Mouse (Mus musculus): ENCODE measurements at regions not wholly inside any gene's neighbourhood (a gene's known extent, or its start where the extent isn't known, plus 50 kb on each side); places are given as distances from the start of the nearest gene placed in this dataset.

GRCm38 (mm10) chr10:98324591-98324990 lies 589.6 kb upstream of the Atp2b1 start:
- Histone ChIP-seq H3K36me3 (no peaks in the 10 kb centered on the region), H3K9ac (no peak overlapping the region), H3K4me1 (no peaks in the 10 kb centered on the region), H3K27me3 (replicated peaks) (no peaks in the 10 kb centered on the region), H3K27ac (no peak overlapping the region), H3K4me3 (no peak overlapping the region), H3K4me2 (no peak overlapping the region), H3K9me3 (replicated peaks) (no peaks in the 10 kb centered on the region)
- no peak for ATAC-seq

GRCm38 (mm10) chr10:98325720-98326119 lies 588.5 kb upstream of the Atp2b1 start:
- ATAC-seq: no peak
- Histone ChIP-seq H3K27me3 (replicated peaks) (no peaks in the 10 kb centered on the region), H3K4me2 (no peak overlapping the region), H3K9ac (no peak overlapping the region), H3K4me1 (no peaks in the 10 kb centered on the region), H3K27ac (no peak overlapping the region), H3K36me3 (no peaks in the 10 kb centered on the region), H3K9me3 (replicated peaks) (no peaks in the 10 kb centered on the region), H3K4me3 (no peak overlapping the region)
- 63% methylated on average over 5 of the region's 5 CpGs for WGBS (ENCODE audit: insufficient replicate concordance)

DNA sequence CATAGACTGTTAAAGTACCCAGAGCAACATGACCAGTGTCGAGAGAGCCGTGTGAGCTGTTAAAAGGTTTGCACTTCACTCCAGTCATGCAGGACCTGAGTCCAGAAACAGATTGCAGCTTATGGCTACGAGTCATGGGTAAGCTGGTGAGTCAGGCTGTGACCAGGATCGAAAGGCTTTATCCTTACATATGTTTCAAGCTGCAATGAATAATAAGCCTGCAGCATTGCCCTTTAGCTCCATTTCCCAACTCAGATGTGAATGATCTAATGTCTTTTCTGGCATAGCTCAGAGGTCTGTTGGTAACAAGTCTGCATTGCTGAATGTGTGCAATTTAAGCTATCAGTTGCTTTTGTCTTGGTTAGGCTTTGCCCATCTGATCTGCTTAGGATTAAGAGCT lies 581.5 kb upstream of the Atp2b1 start:
- Histone ChIP-seq H3K27ac (no peak overlapping the region), H3K4me3 (no peak overlapping the region), H3K4me1 (no peaks in the 10 kb centered on the region), H3K9ac (no peak overlapping the region), H3K9me3 (replicated peaks) (no peaks in the 10 kb centered on the region), H3K4me2 (no peak overlapping the region), H3K36me3 (no peaks in the 10 kb centered on the region), H3K27me3 (replicated peaks) (no peaks in the 10 kb centered on the region)
- 60% methylated on average over 4 of the region's 4 CpGs for WGBS (ENCODE audit: insufficient replicate concordance)
- ATAC-seq: no peak

- 61% methylated on average over 6 of the region's 6 CpGs for WGBS (ENCODE audit: insufficient replicate concordance)
Measured at GRCm38 (mm10) chr10:98333411-98334067, 580.7 kb upstream of the Atp2b1 start.

DNA sequence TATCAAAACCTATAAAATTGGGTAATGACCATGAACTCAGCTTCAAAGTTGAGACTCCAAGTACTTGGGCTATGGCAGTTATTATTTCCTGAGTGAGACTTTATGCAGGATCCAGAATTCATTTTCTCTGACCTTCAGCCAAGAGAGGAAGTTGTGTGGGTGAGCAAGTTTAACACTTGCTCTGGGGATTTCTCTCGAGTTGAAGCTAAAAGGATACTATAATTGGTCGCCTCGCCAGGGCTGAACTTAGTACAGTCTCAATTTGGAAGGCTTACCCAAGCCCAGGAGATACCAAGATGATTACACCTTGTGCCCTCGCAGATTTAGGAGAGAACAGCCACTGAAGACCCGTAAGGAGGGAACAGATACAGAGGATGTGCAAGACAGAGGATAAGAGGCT lies 570.4 kb upstream of the Atp2b1 start:
- WGBS (ENCODE audit: insufficient replicate concordance): 62% methylated on average over 5 of the region's 5 CpGs

More at GRCm38 (mm10) chr10:98333411-98334067, 580.7 kb upstream of the Atp2b1 start:
- Histone ChIP-seq H3K4me3 (no peak overlapping the region), H3K27ac (no peak overlapping the region), H3K9ac (no peak overlapping the region), H3K9me3 (replicated peaks) (no peaks in the 10 kb centered on the region), H3K4me1 (no peaks in the 10 kb centered on the region), H3K27me3 (replicated peaks) (no peaks in the 10 kb centered on the region), H3K4me2 (no peak overlapping the region), H3K36me3 (no peaks in the 10 kb centered on the region)
- no peak for ATAC-seq

GRCm38 (mm10) chr10:98349466-98349865 lies 564.7 kb upstream of the Atp2b1 start:
- 69% methylated on average over 5 of the region's 5 CpGs for WGBS (ENCODE audit: insufficient replicate concordance)
- H3K4me2 ChIP-seq: no peak overlapping the region
- H3K36me3 ChIP-seq: no peaks in the 10 kb centered on the region
- H3K9ac ChIP-seq: no peak overlapping the region
- no peak overlapping the region for H3K27ac ChIP-seq
- no peak for ATAC-seq
- H3K4me1 ChIP-seq: no peaks in the 10 kb centered on the region
- H3K4me3 ChIP-seq: no peak overlapping the region
- H3K9me3 ChIP-seq (replicated peaks): no peaks in the 10 kb centered on the region
- no peaks in the 10 kb centered on the region for H3K27me3 ChIP-seq (replicated peaks)

More for the DNA sequence above, 570.4 kb upstream of the Atp2b1 start:
- Histone ChIP-seq H3K4me2 (no peak overlapping the region), H3K4me3 (no peak overlapping the region), H3K36me3 (no peaks in the 10 kb centered on the region), H3K27ac (no peak overlapping the region), H3K9ac (no peak overlapping the region), H3K9me3 (replicated peaks) (no peaks in the 10 kb centered on the region), H3K27me3 (replicated peaks) (no peaks in the 10 kb centered on the region), H3K4me1 (no peaks in the 10 kb centered on the region)
- ATAC-seq: no peak

- Histone ChIP-seq H3K9ac (no peak overlapping the region), H3K27me3 (replicated peaks) (no peaks in the 10 kb centered on the region), H3K9me3 (replicated peaks) (no peaks in the 10 kb centered on the region), H3K4me3 (no peak overlapping the region), H3K27ac (no peak overlapping the region), H3K4me2 (no peak overlapping the region), H3K36me3 (no peaks in the 10 kb centered on the region), H3K4me1 (no peaks in the 10 kb centered on the region)
- no peak for ATAC-seq
- 72% methylated on average over 6 of the region's 6 CpGs for WGBS (ENCODE audit: insufficient replicate concordance)
Measured at GRCm38 (mm10) chr10:98350318-98350926, 563.8 kb upstream of the Atp2b1 start.

- ATAC-seq: no peak
Measured at GRCm38 (mm10) chr10:98352061-98352460, 562.1 kb upstream of the Atp2b1 start.

GRCm38 (mm10) chr10:98354486-98354885 lies 559.7 kb upstream of the Atp2b1 start:
- ATAC-seq: no peak
- no peak overlapping the region for H3K9ac ChIP-seq
- 78% methylated on average over 2 of the region's 2 CpGs for whole genome bisulfite sequencing (ENCODE audit: insufficient replicate concordance)
- no peak overlapping the region for H3K4me2 ChIP-seq
- H3K36me3 ChIP-seq: no peaks in the 10 kb centered on the region
- no peaks in the 10 kb centered on the region for H3K27me3 ChIP-seq (replicated peaks)
- no peak overlapping the region for H3K27ac ChIP-seq
- H3K4me3 ChIP-seq: no peak overlapping the region
- no peaks in the 10 kb centered on the region for H3K9me3 ChIP-seq (replicated peaks)
- H3K4me1 ChIP-seq: no peaks in the 10 kb centered on the region

More at GRCm38 (mm10) chr10:98352061-98352460, 562.1 kb upstream of the Atp2b1 start:
- Histone ChIP-seq H3K27me3 (replicated peaks) (no peaks in the 10 kb centered on the region), H3K36me3 (no peaks in the 10 kb centered on the region), H3K4me2 (no peak overlapping the region), H3K4me1 (no peaks in the 10 kb centered on the region), H3K9ac (no peak overlapping the region), H3K27ac (no peak overlapping the region), H3K4me3 (no peak overlapping the region), H3K9me3 (replicated peaks) (no peaks in the 10 kb centered on the region)
- WGBS (ENCODE audit: insufficient replicate concordance): 67% methylated on average over 2 of the region's 2 CpGs

GRCm38 (mm10) chr10:98364604-98365003 lies 549.6 kb upstream of the Atp2b1 start:
- no peaks in the 10 kb centered on the region for H3K4me1 ChIP-seq
- no peaks in the 10 kb centered on the region for H3K36me3 ChIP-seq
- no peaks in the 10 kb centered on the region for H3K9me3 ChIP-seq (replicated peaks)
- H3K27me3 ChIP-seq (replicated peaks): no peaks in the 10 kb centered on the region
- no peak overlapping the region for H3K9ac ChIP-seq
- no peak overlapping the region for H3K4me2 ChIP-seq
- 37% methylated on average over 2 of the region's 2 CpGs for WGBS (ENCODE audit: insufficient replicate concordance)
- no peak for ATAC-seq
- no peak overlapping the region for H3K4me3 ChIP-seq
- no peak overlapping the region for H3K27ac ChIP-seq

DNA sequence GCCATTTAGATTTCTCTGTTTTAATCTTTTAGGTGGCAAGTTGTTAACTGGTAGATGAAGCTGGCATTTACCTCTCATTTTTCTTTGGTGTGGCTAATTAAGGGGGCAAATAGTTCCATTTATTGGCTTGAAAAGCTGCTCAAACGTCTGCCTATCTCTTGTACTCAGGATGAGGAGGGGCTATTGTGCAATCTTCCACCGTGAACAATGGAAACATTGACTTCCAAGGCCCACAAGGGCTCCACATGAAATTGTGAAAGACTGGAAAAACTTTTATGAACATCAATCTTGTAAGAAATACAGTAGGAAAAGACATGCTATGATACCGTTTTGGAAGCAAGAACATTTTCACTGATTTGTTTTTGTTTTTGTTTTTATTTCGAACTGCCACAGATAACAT lies 541.6 kb upstream of the Atp2b1 start:
- no peak overlapping the region for H3K27ac ChIP-seq
- no peak for ATAC-seq
- H3K4me2 ChIP-seq: no peak overlapping the region
- H3K9ac ChIP-seq: no peak overlapping the region
- H3K9me3 ChIP-seq (replicated peaks): no peaks in the 10 kb centered on the region
- no peak overlapping the region for H3K4me3 ChIP-seq
- no peaks in the 10 kb centered on the region for H3K27me3 ChIP-seq (replicated peaks)
- no peaks in the 10 kb centered on the region for H3K36me3 ChIP-seq
- 50% methylated on average over 4 of the region's 4 CpGs for WGBS (ENCODE audit: insufficient replicate concordance)
- H3K4me1 ChIP-seq: no peaks in the 10 kb centered on the region

DNA sequence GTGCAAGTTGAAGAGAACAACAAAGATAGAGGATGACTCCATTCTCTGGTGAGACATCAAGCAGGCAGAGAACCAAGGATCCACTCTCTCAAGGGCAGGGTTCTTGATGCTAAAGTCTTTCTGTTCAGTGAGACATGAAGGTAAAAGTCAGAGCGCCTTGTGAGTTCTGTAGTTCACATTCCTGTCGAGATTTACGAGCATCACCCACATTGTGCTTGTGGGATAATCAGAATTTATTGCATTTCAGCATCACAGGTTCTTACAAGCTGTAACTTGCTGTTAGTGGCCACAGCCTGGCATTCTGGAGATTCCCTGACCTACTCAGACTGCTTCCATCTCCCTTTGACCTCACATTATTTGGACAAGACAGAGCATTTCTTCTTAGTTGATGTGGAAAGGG lies 540.9 kb upstream of the Atp2b1 start:
- Histone ChIP-seq H3K4me1 (no peaks in the 10 kb centered on the region), H3K9ac (no peak overlapping the region), H3K9me3 (replicated peaks) (no peaks in the 10 kb centered on the region), H3K4me2 (no peak overlapping the region), H3K36me3 (no peaks in the 10 kb centered on the region), H3K4me3 (no peak overlapping the region), H3K27me3 (replicated peaks) (no peaks in the 10 kb centered on the region), H3K27ac (no peak overlapping the region)
- 61% methylated on average over 3 of the region's 3 CpGs for WGBS (ENCODE audit: insufficient replicate concordance)
- no peak for ATAC-seq

GRCm38 (mm10) chr10:98374684-98375083 lies 539.5 kb upstream of the Atp2b1 start:
- no peaks in the 10 kb centered on the region for H3K9me3 ChIP-seq (replicated peaks)
- H3K4me1 ChIP-seq: no peaks in the 10 kb centered on the region
- no peak for ATAC-seq
- no peak overlapping the region for H3K4me3 ChIP-seq
- no peaks in the 10 kb centered on the region for H3K36me3 ChIP-seq
- no peak overlapping the region for H3K9ac ChIP-seq
- no peak overlapping the region for H3K4me2 ChIP-seq
- no peaks in the 10 kb centered on the region for H3K27me3 ChIP-seq (replicated peaks)
- no peak overlapping the region for H3K27ac ChIP-seq
